Mouse (Mus musculus) regulatory T cell (primary cell): ENCODE measurements around the gene Apol8.

ENCODE experiments used
- in situ Hi-C: fragments of 300-600 bp; cut with MboI, MseI; formaldehyde crosslinking; loops from one replicate; pipeline ENCODE4 v1.15.1; 2025; ENCODE audit warnings: high pct_unique_total_duplicates

The Apol8 gene

DNA sequence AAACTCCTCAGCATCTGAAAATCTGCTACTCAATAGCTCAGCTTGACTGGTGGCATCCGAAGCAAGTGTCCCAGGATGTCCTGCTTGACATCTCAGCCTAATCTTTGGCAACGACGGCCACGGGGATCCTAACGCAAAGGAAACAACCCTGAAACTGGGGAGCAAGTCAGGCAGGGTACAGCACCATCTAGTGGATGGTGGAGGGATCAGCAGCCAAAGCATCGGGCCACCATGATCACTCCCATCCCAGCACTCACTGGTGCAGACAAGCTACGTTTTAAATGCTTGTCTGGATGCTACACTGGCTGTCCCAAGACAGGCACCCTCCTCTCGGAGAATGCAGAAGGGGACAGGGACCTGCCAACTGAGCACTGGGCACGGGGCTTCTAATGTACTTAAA lies at the start of gene Apol8:
Apol8 (minus strand) TSS at position 156 of the 400 bp plus-strand sequence.
- in situ Hi-C loops = no loop called here

GRCm38 (mm10) chr15:77805657-77806056 lies 48.9 kb upstream of the Apol8 start:
- in situ Hi-C loops = loop anchor here (5.0 kb wide), 1 partner anchor 1038 kb away; no protein-coding TSS in a partner anchor

DNA sequence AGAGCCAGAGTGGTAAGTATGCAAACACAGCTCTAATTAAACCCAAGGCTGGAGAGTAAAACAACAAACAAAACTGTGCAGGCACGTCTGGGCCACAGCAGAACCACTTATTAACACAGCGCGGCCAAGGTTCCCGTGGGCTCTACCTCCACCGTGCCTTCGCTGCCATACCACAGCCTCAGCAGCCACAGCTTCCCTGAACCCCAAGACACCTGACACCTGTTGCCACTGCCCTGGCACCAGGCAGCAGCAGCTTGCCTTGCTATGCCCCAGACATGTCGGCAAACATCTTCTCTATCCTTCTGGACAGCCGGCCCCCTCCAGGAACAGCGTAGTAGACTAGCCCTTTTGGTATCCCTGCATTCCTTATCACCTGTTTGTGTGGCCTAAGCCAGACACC lies 48.1 kb upstream of the Apol8 start:
- in situ Hi-C loops = loop anchor here (5.0 kb wide), 2 partner anchors 32 to 1038 kb away; no protein-coding TSS in a partner anchor

GRCm38 (mm10) chr15:77804460-77804859 lies 47.7 kb upstream of the Apol8 start:
- in situ Hi-C loops = loop anchor here (5.0 kb wide), 1 partner anchor 33 kb away; no protein-coding TSS in a partner anchor

- in situ Hi-C loops = loop anchor here (5.0 kb wide), 1 partner anchor 34 kb away; no protein-coding TSS in a partner anchor
Observed at GRCm38 (mm10) chr15:77803747-77804146, 46.9 kb upstream of the Apol8 start.

- in situ Hi-C loops = loop anchor here (5.0 kb wide), 1 partner anchor 34 kb away; no protein-coding TSS in a partner anchor
Observed at GRCm38 (mm10) chr15:77802992-77803391, 46.2 kb upstream of the Apol8 start.

- in situ Hi-C loops = loop anchor here (5.0 kb wide), 1 partner anchor 36 kb away; no protein-coding TSS in a partner anchor
Observed at GRCm38 (mm10) chr15:77801188-77801587, 44.4 kb upstream of the Apol8 start.

DNA sequence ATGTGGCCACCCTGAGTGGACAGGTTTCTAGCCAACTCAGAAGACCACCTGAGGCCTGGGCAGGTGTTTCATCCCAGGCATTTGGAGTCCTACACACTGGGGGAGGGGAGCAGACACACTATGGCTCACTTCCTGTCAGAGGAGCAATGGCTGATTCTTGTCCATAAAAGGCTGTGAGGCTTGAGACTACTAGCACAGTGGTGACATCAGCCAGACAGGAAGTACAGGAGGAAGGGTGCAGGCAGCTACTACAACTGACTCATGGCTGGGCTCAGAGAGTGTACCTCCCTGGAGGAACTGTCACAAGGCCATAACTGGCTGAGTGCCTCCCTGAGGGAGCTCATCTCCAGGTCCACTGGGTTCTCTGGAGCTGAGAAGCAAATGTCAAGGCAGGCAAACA lies 43.7 kb upstream of the Apol8 start:
- in situ Hi-C loops = loop anchor here (5.0 kb wide), 1 partner anchor 37 kb away; no protein-coding TSS in a partner anchor

- in situ Hi-C loops = loop anchor here (5.0 to 25.0 kb wide), 2 partner anchors 38 to 1088 kb away; partner anchors contain the start of genes Gga1, Gm49510 and Sh3bp1
Observed at GRCm38 (mm10) chr15:77799491-77800474, 43.0 kb upstream of the Apol8 start.

GRCm38 (mm10) chr15:77798664-77799490 lies 42.1 kb upstream of the Apol8 start:
- in situ Hi-C loops = loop anchor here (25.0 kb wide), 1 partner anchor 1088 kb away; the partner anchor contains the start of genes Gga1, Gm49510 and Sh3bp1

DNA sequence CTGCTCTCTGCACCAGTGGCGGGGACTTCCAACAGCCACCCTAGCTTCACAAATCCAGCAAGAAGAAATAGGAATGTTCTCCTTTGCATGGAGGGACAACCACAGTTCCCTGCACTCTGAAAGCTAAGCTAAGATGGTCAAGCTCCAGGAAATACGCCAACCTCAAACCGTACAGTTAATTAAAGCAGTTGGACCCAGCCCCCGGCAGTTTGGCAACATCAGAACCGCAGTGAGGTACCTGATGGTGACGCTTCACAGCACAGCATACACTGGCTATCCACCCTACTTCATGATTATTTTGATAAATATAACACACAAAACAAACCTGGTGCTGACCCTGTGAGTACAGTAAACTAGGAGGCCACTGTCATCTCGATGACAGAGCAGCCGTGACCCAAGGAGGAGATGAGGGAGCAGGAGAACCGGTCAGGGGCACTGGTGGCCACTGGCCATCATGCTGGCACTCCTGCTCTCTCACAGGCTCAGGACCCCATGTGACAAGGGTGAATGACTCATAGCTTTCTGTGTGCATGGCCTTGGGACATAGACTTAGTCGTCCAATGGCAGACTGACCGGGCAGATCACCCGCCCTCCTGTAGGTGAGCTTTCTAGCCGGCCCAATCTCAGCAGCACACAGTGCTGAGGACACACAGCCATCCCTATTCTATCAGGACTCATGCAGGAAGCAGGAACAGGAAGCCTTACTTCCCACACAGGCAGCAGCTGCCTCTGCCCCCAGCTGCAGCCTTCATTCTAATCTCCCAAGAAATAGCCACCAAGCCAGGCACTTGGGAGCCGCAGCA lies 41.0 kb upstream of the Apol8 start:
- in situ Hi-C loops = loop anchor here (25.0 kb wide), 1 partner anchor 1089 kb away; the partner anchor contains the start of genes Gga1, Gm49510 and Sh3bp1

DNA sequence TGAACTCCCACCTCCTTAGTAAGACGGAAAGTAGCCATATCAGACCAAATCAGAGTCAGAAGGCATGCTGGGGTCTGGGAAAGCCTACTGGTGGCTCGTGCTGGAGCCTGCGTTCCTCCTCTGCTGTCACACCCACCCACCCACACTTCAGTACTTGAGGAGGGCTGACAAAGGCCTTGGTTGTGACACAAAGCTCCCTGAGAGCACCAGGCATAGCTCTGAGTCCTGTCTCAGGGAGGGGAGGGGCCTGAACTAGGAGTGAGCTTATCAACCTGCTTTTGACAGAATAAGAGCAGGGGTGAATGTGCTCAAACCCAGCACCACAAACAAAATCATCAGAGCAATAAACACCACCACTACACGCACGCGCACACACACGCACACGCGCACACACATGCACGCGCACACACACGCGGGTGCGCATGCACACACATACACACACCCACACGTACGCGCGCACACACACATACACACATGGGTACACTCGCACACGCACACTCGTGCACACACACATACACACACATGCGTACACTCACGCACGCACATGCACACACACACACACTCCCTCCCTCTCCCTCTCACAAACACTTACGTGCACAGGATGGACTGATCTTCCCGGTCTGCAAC lies 39.7 kb upstream of the Apol8 start:
- in situ Hi-C loops = loop anchor here (25.0 kb wide), 1 partner anchor 1091 kb away; the partner anchor contains the start of genes Gga1, Gm49510 and Sh3bp1

DNA sequence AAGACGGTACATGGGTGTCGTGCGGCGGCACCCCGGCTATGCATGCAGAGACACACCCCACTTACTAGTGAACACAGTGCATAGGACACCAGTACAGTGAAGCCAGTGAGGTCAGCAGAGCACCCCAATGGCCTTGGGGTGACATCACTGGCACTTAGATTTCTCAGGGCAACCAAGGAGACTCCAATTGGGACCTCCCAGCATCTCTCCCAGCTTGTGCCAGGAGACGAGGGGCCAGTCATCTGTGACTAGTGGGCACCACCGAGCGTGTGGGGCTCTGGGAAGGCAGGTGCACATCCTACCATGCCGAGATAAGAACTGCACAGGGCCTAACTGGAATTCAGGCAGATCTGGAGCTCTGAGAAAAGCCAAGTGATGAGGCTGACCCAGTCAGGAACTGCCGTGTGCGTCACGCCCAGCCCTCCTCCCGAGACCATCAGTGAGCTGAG lies 38.1 kb upstream of the Apol8 start:
- in situ Hi-C loops = loop anchor here (25.0 kb wide), 1 partner anchor 1092 kb away; the partner anchor contains the start of genes Gga1, Gm49510 and Sh3bp1

- in situ Hi-C loops = loop anchor here (25.0 kb wide), 1 partner anchor 1093 kb away; the partner anchor contains the start of genes Gga1, Gm49510 and Sh3bp1
Observed at GRCm38 (mm10) chr15:77794138-77794907, 37.5 kb upstream of the Apol8 start.

GRCm38 (mm10) chr15:77793554-77793953 lies 36.8 kb upstream of the Apol8 start:
- in situ Hi-C loops = loop anchor here (25.0 kb wide), 1 partner anchor 1094 kb away; the partner anchor contains the start of genes Gga1, Gm49510 and Sh3bp1

GRCm38 (mm10) chr15:77793094-77793493 lies 36.3 kb upstream of the Apol8 start:
- in situ Hi-C loops = loop anchor here (25.0 kb wide), 1 partner anchor 1094 kb away; the partner anchor contains the start of genes Gga1, Gm49510 and Sh3bp1

- in situ Hi-C loops = loop anchor here (25.0 kb wide), 1 partner anchor 1095 kb away; the partner anchor contains the start of genes Gga1, Gm49510 and Sh3bp1
Observed at GRCm38 (mm10) chr15:77792056-77792455, 35.3 kb upstream of the Apol8 start.

DNA sequence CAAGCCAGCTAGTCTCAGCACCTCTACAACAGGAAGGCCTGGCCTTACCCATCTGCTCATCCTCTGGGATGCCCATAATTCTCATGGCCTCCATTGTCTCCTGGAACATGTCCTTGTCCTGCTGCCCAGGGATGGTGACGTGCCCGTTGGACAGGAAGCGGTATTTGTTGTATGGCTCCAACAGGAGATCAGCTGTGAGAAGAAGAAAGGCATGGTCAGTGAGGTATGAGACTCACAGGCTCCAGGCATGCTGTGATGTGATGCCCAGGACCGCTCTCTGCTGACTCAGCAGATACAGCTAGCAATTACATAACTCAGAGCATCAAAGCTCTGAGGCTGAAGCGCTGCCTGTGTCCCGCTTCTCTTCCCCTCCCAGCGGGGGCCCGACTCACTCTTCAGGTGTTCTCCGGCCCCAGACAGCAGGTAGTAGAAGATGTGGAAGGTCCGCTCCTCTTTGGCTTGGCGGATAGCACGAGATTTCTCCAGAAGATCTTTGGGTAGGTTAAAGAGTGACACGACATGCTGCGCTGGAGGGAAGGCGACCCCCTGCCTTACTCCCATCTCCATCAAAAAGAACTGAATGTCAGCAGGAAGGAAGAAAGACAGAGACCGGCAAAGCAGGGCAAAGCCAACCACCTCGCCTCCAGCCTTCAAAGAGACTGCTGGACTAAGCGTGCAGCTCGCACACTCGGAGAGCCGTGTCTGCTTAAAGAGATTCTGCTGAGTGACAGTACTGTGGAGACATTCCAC lies 34.0 kb upstream of the Apol8 start:
- in situ Hi-C loops = loop anchor here (25.0 kb wide), 1 partner anchor 1096 kb away; the partner anchor contains the start of genes Gga1, Gm49510 and Sh3bp1
